Mouse (Mus musculus) gastrocnemius, adult 2 months (tissue): ENCODE results near the gene Vmn1r184. TPM values are rescaled to one million over a fixed set of nuclear protein-coding genes. Genes with fewer than 3 reads are reported as not detected.
"Not testable (repeated sequence)": the region's sequence is repeated elsewhere in the genome, so short reads cannot be mapped to it uniquely, and the experiment has no call there.

Experiments used
- DNase-seq: peaks from one replicate; pipeline ENCODE4 v3.0.0; 2022
- H3K27ac ChIP-seq: fragments of 200-600 bp; 2 replicates; pipeline ENCODE4 v1.8.1; 2022; ENCODE audit warnings: mild to moderate bottlenecking
- H3K4me3 ChIP-seq: fragments of 200-600 bp; 2 replicates; pipeline ENCODE4 v1.8.1; 2022; ENCODE audit warnings: mild to moderate bottlenecking, moderate library complexity
- intact Hi-C: fragments of 180-260 bp; cut with DNase I; formaldehyde crosslinking; loops from one replicate; pipeline ENCODE4 v1.15.1; 2025
- long read RNA-seq, 2 experiments: library from polyadenylated mRNA; stranded (forward); transcript quantifications; one replicate each; pipeline ENCODE4 v2.0.0; 2021
- total RNA-seq, 2 experiments: library from RNA; stranded (reverse); gene quantifications; 2 replicates each; pipeline ENCODE4 v1.2.3; 2021

Gene Vmn1r184
- not detected for total RNA-seq
- long read RNA-seq, experiment 1, result 0 reads
- long read RNA-seq, experiment 2, result 0 reads

- intact Hi-C loops, H3K4me3 ChIP-seq, H3K27ac ChIP-seq, DNase-seq: not testable (repeated sequence)
Measured at GRCm38 (mm10) chr7:26260034-26260433, at the start of gene Vmn1r184. Vmn1r184 (plus strand) TSS chr7:26260334.

GRCm38 (mm10) chr7:26303429-26304166 is 43.5 kb downstream of the Vmn1r184 start:
- intact Hi-C loops, H3K27ac ChIP-seq, DNase-seq: not testable (repeated sequence)

GRCm38 (mm10) chr7:26306926-26307325 is 46.8 kb downstream of the Vmn1r184 start, which contains the start of gene Cyp2a4:
Cyp2a4 (plus strand) TSS chr7:26307169.
- H3K27ac ChIP-seq, intact Hi-C loops, H3K4me3 ChIP-seq, DNase-seq: not testable (repeated sequence)

More at GRCm38 (mm10) chr7:26303429-26304166, 43.5 kb downstream of the Vmn1r184 start:
- H3K4me3 ChIP-seq, result not testable (repeated sequence)

- H3K4me3 ChIP-seq, DNase-seq, H3K27ac ChIP-seq, intact Hi-C loops: not testable (repeated sequence)
Measured at GRCm38 (mm10) chr7:26311786-26312185, 51.7 kb downstream of the Vmn1r184 start.

GRCm38 (mm10) chr7:26315194-26315593 is 55.1 kb downstream of the Vmn1r184 start:
- intact Hi-C loops, H3K27ac ChIP-seq, H3K4me3 ChIP-seq, DNase-seq: not testable (repeated sequence)

GRCm38 (mm10) chr7:26315809-26316208 is 55.7 kb downstream of the Vmn1r184 start:
- H3K4me3 ChIP-seq, intact Hi-C loops, DNase-seq, H3K27ac ChIP-seq: not testable (repeated sequence)

Other genes with a start within 250 kb of the Vmn1r184 start
- not detected for gene Cyp2b13, start 198.8 kb upstream of the Vmn1r184 start, total RNA-seq
- gene Cyp2b9, start 86.9 kb upstream of the Vmn1r184 start, total RNA-seq, result not detected
- not detected for gene Cyp2a4, start 46.8 kb downstream of the Vmn1r184 start, total RNA-seq
- gene Nlrp9c, start 143.4 kb downstream of the Vmn1r184 start, total RNA-seq, result not detected
- gene Nlrp4a, start 174.8 kb downstream of the Vmn1r184 start, total RNA-seq, result not detected